Mouse (Mus musculus): Measurements from ENCODE around the gene Hhipl2.

DNA sequence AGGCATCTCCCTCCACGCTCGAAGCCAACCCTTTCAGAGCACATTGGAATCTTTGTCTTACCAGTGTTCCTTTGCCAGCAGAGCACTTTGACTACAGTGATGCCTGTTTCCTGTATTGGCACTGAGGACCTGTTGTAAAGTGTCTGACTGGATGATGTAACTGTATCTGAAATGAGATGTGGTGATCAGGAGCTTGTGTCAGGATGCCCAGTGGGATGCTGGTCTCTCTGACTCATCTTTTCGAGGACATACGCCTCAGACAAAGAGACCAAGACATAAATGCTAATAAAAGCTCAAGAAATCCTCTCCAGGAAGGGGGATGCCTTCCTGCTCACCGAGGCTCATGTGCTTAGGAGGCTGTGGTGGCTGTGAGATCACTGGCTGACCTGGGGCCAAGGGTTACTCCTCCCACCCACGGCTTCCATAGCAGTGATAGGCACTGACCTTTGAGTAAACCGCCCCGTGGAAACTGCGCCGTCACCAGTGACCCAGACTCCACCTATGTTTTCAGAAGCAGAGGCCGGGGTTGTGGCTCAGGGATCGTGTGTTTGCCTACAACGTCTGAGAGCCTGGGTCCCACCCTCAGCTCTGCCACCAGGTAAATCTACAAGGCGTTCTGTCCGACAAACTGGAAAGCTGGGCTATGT is 3.8 kb upstream of the Hhipl2 start:
- TF ChIP-seq CTCF (IDR thresholded peaks at IDR 0.05; ENCODE audit: low read depth) (no peak), EP300 (IDR thresholded peaks at IDR 0.05; ENCODE audit: low read depth) (no peak)
